Mouse (Mus musculus) hindbrain, embryonic 11.5 days (tissue): ENCODE measurements around the gene Hoxd13. TPM values are rescaled to one million over a fixed set of nuclear protein-coding genes. Genes with fewer than 3 reads are reported as not detected.

Experiments
- ATAC-seq: fragments of 200-750 bp; cut with Nextera tagmentation; 2 replicates; pipeline ENCODE4 v1.8.0; 2017; ENCODE audit warnings: mild to moderate bottlenecking, moderate TSS enrichment, moderate library complexity; ENCODE audit not compliant: low FRiP score
- DNase-seq: peaks from one replicate; pipeline ENCODE4 v3.0.0-alpha.2; 2015; ENCODE audit warnings: low spot score
- H3K27ac ChIP-seq: fragments of 300-500 bp; sonication (generic); 2 replicates; pipeline ENCODE4 v1.5.1; 2014; ENCODE audit warnings: mild to moderate bottlenecking, low read depth, low read length
- H3K27me3 ChIP-seq: fragments of 300-500 bp; sonication (generic); 2 replicates; pipeline ENCODE4 v1.6.1; 2014; ENCODE audit warnings: mild to moderate bottlenecking, low read length, moderate library complexity, mixed read lengths; ENCODE audit not compliant: control insufficient read depth, insufficient read depth
- H3K36me3 ChIP-seq: fragments of 300-500 bp; sonication (generic); 2 replicates; pipeline ENCODE4 v1.6.1; 2014; ENCODE audit warnings: mild to moderate bottlenecking, low read length, moderate library complexity, mixed read lengths; ENCODE audit not compliant: control insufficient read depth, insufficient read depth
- H3K4me1 ChIP-seq: fragments of 300-500 bp; sonication (generic); replicated peaks from 2 replicates; pipeline ENCODE4 v1.6.1; 2014; ENCODE audit warnings: low read length, mixed read lengths; ENCODE audit not compliant: control insufficient read depth, insufficient read depth
- H3K4me2 ChIP-seq: fragments of 300-500 bp; sonication (generic); replicated peaks from 2 replicates; pipeline ENCODE4 v1.6.1; 2014; ENCODE audit warnings: mild to moderate bottlenecking, low read depth, low read length
- H3K4me3 ChIP-seq: fragments of 300-500 bp; sonication (generic); 2 replicates; pipeline ENCODE4 v1.5.1; 2014; ENCODE audit warnings: low read depth, low read length
- H3K9ac ChIP-seq: fragments of 300-500 bp; sonication (generic); 2 replicates; pipeline ENCODE4 v1.6.1; 2014; ENCODE audit warnings: low read depth, low read length
- H3K9me3 ChIP-seq: fragments of 300-500 bp; sonication (generic); 2 replicates; pipeline ENCODE4 v1.6.1; 2016; ENCODE audit warnings: low read length; ENCODE audit not compliant: control insufficient read depth
- WGBS: fragments of 180-500 bp; shearing (Covaris S2); extraction: QIAGEN DNeasy Blood & Tissue Kit; methylation state at CpG from one replicate; pipeline ENCODE4 v1.1.7; 2014; 5-methylcytosine and 5-hydroxymethylcytosine counted together
- polyA plus RNA-seq: library from polyadenylated mRNA; unstranded; fragments of >200 nt; fragmentation: Nextera tagmentation; extraction: Ambion mirVana; gene quantifications from 2 replicates; pipeline ENCODE4 v1.2.1, GENCODE M21; 2014

Hoxd13 gene
- polyA plus RNA-seq, 1 experiment from 2014 or later = not detected

- no peaks in the 10 kb centered on the region for H3K36me3 ChIP-seq
- ATAC-seq = no peak
- no peak overlapping the region for H3K9ac ChIP-seq
- peaks cover 86% of the 10 kb centered on the region for H3K27me3 ChIP-seq
- H3K27ac ChIP-seq = no peak overlapping the region
- DNase-seq = no peak
- WGBS = 1% methylated on average over 27 of the region's 27 CpGs
- H3K4me2 ChIP-seq = no peak overlapping the region
- no peak overlapping the region for H3K4me3 ChIP-seq
- H3K4me1 ChIP-seq = peaks cover 11% of the 10 kb centered on the region
- no peaks in the 10 kb centered on the region for H3K9me3 ChIP-seq
Observed at GRCm38 (mm10) chr2:74686988-74687697, 19.0 kb downstream of the Hoxd13 start.

GRCm38 (mm10) chr2:74687698-74688555 lies 19.8 kb downstream of the Hoxd13 start:
- H3K4me3 ChIP-seq = no peak overlapping the region
- H3K9ac ChIP-seq = no peak overlapping the region
- peaks cover 6% of the 10 kb centered on the region for H3K4me1 ChIP-seq
- H3K27me3 ChIP-seq = peaks cover 86% of the 10 kb centered on the region
- H3K9me3 ChIP-seq = no peaks in the 10 kb centered on the region
- H3K27ac ChIP-seq = no peak overlapping the region
- under 1% methylated on average over 31 of the region's 31 CpGs for WGBS
- no peak overlapping the region for H3K4me2 ChIP-seq
- no peaks in the 10 kb centered on the region for H3K36me3 ChIP-seq
- DNase-seq (no peak), ATAC-seq (no peak)

- 3% methylated on average over 12 of the region's 12 CpGs for WGBS
- no peaks in the 10 kb centered on the region for H3K9me3 ChIP-seq
- no peak overlapping the region for H3K4me3 ChIP-seq
- H3K4me2 ChIP-seq = no peak overlapping the region
- DNase-seq = no peak
- ATAC-seq = no peak
- H3K4me1 ChIP-seq = 0 out of 2 replicates have a peak, but pooled peaks cover 4% of the 10 kb centered on the region
- H3K27me3 ChIP-seq = peaks cover 86% of the 10 kb centered on the region
- H3K27ac ChIP-seq = no peak overlapping the region
- no peaks in the 10 kb centered on the region for H3K36me3 ChIP-seq
- H3K9ac ChIP-seq = no peak overlapping the region
Observed at GRCm38 (mm10) chr2:74688795-74689573, 20.9 kb downstream of the Hoxd13 start.

DNA sequence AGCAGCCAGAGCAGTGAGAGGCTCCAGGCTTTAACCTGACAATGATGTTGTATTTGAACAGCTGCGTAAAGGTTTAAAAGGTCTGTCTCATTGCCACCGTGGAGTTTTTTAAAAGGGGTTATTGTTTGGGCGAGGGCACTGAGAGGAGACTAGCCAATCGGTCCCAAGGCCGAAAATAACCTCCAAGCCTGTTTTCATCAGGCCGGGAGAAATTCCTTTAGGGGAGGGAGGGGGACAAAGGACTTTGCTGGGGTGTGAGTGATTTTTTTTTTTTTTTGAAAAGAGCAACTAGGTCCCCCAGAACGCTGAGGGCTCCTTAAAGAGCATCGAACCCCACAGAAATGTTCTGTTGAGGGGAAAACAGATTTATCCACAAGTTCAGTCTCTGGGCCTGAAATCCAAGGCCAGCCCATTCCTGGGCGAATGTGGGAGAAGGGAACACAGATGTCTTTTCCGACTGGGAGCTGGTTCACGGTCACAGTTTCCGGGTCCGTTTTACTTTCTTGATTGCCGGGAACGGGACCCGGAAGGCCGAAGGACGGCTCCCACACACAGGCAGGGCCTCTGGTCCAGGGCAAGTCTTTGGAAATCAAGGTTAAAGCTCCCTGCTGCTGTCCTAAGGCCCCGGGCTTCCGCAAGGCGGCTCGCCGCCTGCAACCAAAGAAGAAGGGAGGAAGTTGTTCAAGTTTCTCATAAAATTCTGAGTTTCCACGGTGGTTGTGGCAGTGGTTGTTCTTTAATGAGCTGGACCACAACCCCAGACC lies 21.6 kb downstream of the Hoxd13 start:
- no peak overlapping the region for H3K4me3 ChIP-seq
- H3K36me3 ChIP-seq = no peaks in the 10 kb centered on the region
- WGBS = under 1% methylated on average over 24 of the region's 24 CpGs
- ATAC-seq (no peak), DNase-seq (no peak)
- no peaks in the 10 kb centered on the region for H3K9me3 ChIP-seq
- peaks cover 86% of the 10 kb centered on the region for H3K27me3 ChIP-seq
- no peak overlapping the region for H3K9ac ChIP-seq
- no peak overlapping the region for H3K27ac ChIP-seq
- 0 out of 2 replicates have a peak, but pooled peaks cover 4% of the 10 kb centered on the region for H3K4me1 ChIP-seq
- no peak overlapping the region for H3K4me2 ChIP-seq

DNA sequence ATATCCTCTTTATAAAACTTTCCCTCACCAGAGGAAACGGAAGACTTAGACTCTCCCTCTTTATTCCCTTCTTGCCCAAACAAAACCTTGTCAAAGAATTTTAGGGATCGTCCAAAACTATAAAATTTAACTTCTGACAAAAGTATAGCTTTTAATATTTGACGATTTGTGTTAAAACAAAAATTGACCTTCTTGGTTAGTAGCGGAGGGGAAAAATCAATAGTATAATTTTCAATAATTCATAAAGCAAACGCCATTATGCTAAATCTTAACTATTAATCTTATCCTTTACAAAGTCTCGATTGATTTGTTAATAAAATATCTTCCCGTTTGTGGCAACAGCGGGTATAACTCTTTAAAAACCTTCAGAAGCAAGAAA lies 22.2 kb downstream of the Hoxd13 start:
- Histone ChIP-seq H3K4me3 (no peak overlapping the region), H3K4me1 (0 out of 2 replicates have a peak, but pooled peaks cover 4% of the 10 kb centered on the region), H3K36me3 (no peaks in the 10 kb centered on the region), H3K4me2 (no peak overlapping the region), H3K9ac (no peak overlapping the region), H3K9me3 (no peaks in the 10 kb centered on the region), H3K27me3 (peaks cover 86% of the 10 kb centered on the region), H3K27ac (no peak overlapping the region)
- 8% methylated on average over 8 of the region's 8 CpGs for WGBS
- no peak for DNase-seq
- ATAC-seq = no peak

GRCm38 (mm10) chr2:74691022-74691951 lies 23.2 kb downstream of the Hoxd13 start, which contains the start of gene Hoxd10:
TSS of gene Hoxd10 (plus strand) at chr2:74691924.
- Histone ChIP-seq H3K4me2 (no peak within 1 kb of the TSS), H3K9ac (no peak within 1 kb of the TSS), H3K4me1 (0 out of 2 replicates have a peak, but pooled peaks cover 4% of the 10 kb centered on the region), H3K36me3 (no peaks in the 10 kb centered on the region), H3K27me3 (peaks cover 91% of the 10 kb centered on the region), H3K4me3 (no peak within 1 kb of the TSS), H3K9me3 (no peaks in the 10 kb centered on the region), H3K27ac (no peak within 1 kb of the TSS)
- WGBS = 1% methylated on average over 56 of the region's 56 CpGs
- peak; percentile 81 for ATAC-seq
- DNase-seq = peak; percentile 80

DNA sequence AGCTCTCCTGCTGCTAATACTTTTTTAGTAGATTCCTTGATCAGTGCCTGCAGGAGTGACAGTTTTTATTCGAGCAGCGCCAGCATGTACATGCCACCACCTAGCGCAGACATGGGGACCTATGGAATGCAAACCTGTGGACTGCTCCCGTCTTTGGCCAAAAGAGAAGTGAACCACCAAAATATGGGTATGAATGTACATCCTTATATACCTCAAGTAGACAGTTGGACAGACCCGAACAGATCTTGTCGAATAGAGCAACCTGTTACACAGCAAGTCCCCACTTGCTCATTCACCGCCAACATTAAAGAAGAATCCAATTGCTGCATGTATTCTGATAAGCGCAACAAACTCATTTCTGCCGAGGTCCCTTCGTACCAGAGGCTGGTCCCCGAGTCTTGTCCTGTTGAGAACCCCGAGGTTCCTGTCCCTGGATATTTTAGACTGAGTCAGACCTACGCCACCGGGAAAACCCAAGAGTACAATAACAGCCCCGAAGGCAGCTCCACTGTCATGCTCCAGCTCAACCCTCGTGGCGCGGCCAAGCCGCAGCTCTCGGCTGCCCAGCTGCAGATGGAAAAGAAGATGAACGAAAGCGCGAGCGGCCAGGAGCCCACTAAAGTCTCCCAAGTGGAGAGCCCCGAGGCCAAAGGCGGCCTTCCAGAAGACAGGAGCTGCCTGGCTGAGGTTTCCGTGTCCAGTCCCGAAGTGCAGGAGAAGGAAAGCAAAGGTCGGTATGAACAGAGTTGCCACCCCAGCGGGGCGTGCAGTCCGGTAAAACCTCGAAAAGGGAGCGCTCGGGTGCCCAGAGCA lies 24.1 kb downstream of the Hoxd13 start:
- Histone ChIP-seq H3K9ac (no peak overlapping the region), H3K4me2 (no peak overlapping the region), H3K4me3 (no peak overlapping the region), H3K27ac (no peak overlapping the region), H3K36me3 (no peaks in the 10 kb centered on the region), H3K4me1 (0 out of 2 replicates have a peak, but pooled peaks cover 4% of the 10 kb centered on the region), H3K27me3 (peaks cover 91% of the 10 kb centered on the region), H3K9me3 (no peaks in the 10 kb centered on the region)
- DNase-seq (no peak), ATAC-seq (no peak)
- WGBS = 5% methylated on average over 35 of the region's 35 CpGs
